Comparison of ENCODE assay signal across 33 mouse cellular contexts in genomic region chr2:135019588-135019987, GRCm38 (mm10).
"Had no signal": no experiment of that assay in that cellular context is flagged by ENCODE, and none has a peak within 500 bp of the region (broad histone marks: within the 10 kb centered on the region; RNA-seq: fewer than 3 reads in every experiment).

No protein-coding gene starts in this region.

- ATAC-seq: hindbrain, embryonic 16.5 days; hindbrain, postnatal 0 days; inflammation-experienced regulatory T-cells, adult 6 months; intestine, embryonic 15.5 days; intestine, embryonic 16.5 days; intestine, postnatal 0 days had no signal

- H3K9ac ChIP-seq: heart, embryonic 12.5 days; heart, embryonic 13.5 days; heart, embryonic 15.5 days; hindbrain, embryonic 12.5 days; hindbrain, embryonic 13.5 days; hindbrain, embryonic 14.5 days; hindbrain, embryonic 15.5 days; intestine, embryonic 15.5 days; kidney, embryonic 15.5 days had no signal

- H3K27me3 ChIP-seq: heart, embryonic 12.5 days; heart, embryonic 13.5 days; heart, embryonic 15.5 days; hindbrain, embryonic 12.5 days; hindbrain, embryonic 13.5 days; hindbrain, embryonic 15.5 days; intestine, embryonic 15.5 days; kidney, embryonic 15.5 days had no signal

- DNase-seq: heart, postnatal 10 days; heart, postnatal 14 days; heart, postnatal 36 days; heart, postnatal 4 days; kidney, adult 11 months; kidney, adult 18-20 months; kidney, adult 2 months; kidney, adult 8-10 months; kidney, adult 9 months; kidney, postnatal 10 days; kidney, postnatal 14 days; kidney, postnatal 25 days; kidney, postnatal 4 days; layer of hippocampus, adult 9-11 months; layer of hippocampus, postnatal 36 days had no signal

- H3K4me3 ChIP-seq: heart, embryonic 12.5 days; heart, embryonic 13.5 days; heart, embryonic 15.5 days; hindbrain, embryonic 10.5 days; hindbrain, embryonic 12.5 days; hindbrain, embryonic 13.5 days; hindbrain, embryonic 15.5 days; intestine, embryonic 15.5 days; kidney, embryonic 15.5 days; layer of hippocampus, adult 2 months; left cerebral cortex, adult 2 months had no signal

- H3K4me1 ChIP-seq: heart, embryonic 12.5 days; heart, embryonic 15.5 days; hindbrain, embryonic 10.5 days; hindbrain, embryonic 12.5 days; hindbrain, embryonic 13.5 days; hindbrain, embryonic 15.5 days; intestine, embryonic 15.5 days had no signal

- H3K9me3 ChIP-seq: heart, embryonic 12.5 days; heart, embryonic 13.5 days; heart, embryonic 15.5 days; hindbrain, embryonic 10.5 days; hindbrain, embryonic 12.5 days; hindbrain, embryonic 13.5 days; hindbrain, embryonic 15.5 days; intestine, embryonic 15.5 days; kidney, embryonic 15.5 days had no signal

- H3K27ac ChIP-seq: heart, embryonic 13.5 days; heart, embryonic 15.5 days; hindbrain, embryonic 10.5 days; hindbrain, embryonic 12.5 days; hindbrain, embryonic 13.5 days; hindbrain, embryonic 14.5 days; hindbrain, embryonic 15.5 days; hindbrain, postnatal 0 days; intestine, embryonic 15.5 days; kidney, embryonic 15.5 days; layer of hippocampus, adult 2 months; left cerebral cortex, adult 2 months had no signal

- H3K36me3 ChIP-seq: heart, embryonic 12.5 days; heart, embryonic 13.5 days; heart, embryonic 15.5 days; hindbrain, embryonic 10.5 days; hindbrain, embryonic 12.5 days; hindbrain, embryonic 13.5 days; hindbrain, embryonic 15.5 days; intestine, embryonic 15.5 days; kidney, embryonic 15.5 days had no signal

- H3K4me2 ChIP-seq: heart, embryonic 11.5 days; heart, embryonic 12.5 days; heart, embryonic 13.5 days; heart, embryonic 15.5 days; hindbrain, embryonic 12.5 days; hindbrain, embryonic 13.5 days; hindbrain, embryonic 14.5 days; hindbrain, embryonic 15.5 days; intestine, embryonic 15.5 days; kidney, embryonic 15.5 days had no signal
